Mouse (Mus musculus): Measurements from ENCODE around the gene Slc6a16.

The Slc6a16 gene

GRCm38 (mm10) chr7:45240633-45241388 is at the start of gene Slc6a16:
Gene Slc6a16, plus strand, starts transcription at chr7:45241085.
- DNase-seq = no peak

GRCm38 (mm10) chr7:45191161-45191560 is 49.7 kb upstream of the Slc6a16 start:
- DNase-seq = no peak

GRCm38 (mm10) chr7:45191803-45192363 is 49.0 kb upstream of the Slc6a16 start:
- DNase-seq = no peak

- no peak for DNase-seq
Measured at GRCm38 (mm10) chr7:45192585-45193310, 48.1 kb upstream of the Slc6a16 start.

GRCm38 (mm10) chr7:45193406-45193805 is 47.5 kb upstream of the Slc6a16 start:
- DNase-seq = no peak

GRCm38 (mm10) chr7:45193871-45194785 is 46.8 kb upstream of the Slc6a16 start:
- DNase-seq = no peak

- DNase-seq = no peak
Measured at GRCm38 (mm10) chr7:45195341-45196175, 45.3 kb upstream of the Slc6a16 start.

- no peak for DNase-seq
Measured at GRCm38 (mm10) chr7:45196176-45196535, 44.7 kb upstream of the Slc6a16 start.

- DNase-seq = no peak
Measured at GRCm38 (mm10) chr7:45196994-45197393, 43.9 kb upstream of the Slc6a16 start.

GRCm38 (mm10) chr7:45198435-45198834 is 42.5 kb upstream of the Slc6a16 start:
- DNase-seq = peak; percentile 28

GRCm38 (mm10) chr7:45198961-45199360 is 41.9 kb upstream of the Slc6a16 start:
- DNase-seq = no peak

GRCm38 (mm10) chr7:45202654-45203053 is 38.2 kb upstream of the Slc6a16 start:
- DNase-seq = no peak

GRCm38 (mm10) chr7:45204380-45205143 is 36.3 kb upstream of the Slc6a16 start, which contains the start of gene Ccdc155:
Gene Ccdc155, minus strand, starts transcription at chr7:45204892.
- peak; percentile 94 for DNase-seq

GRCm38 (mm10) chr7:45208260-45208659 is 32.6 kb upstream of the Slc6a16 start:
- DNase-seq = no peak

- DNase-seq = no peak
Measured at GRCm38 (mm10) chr7:45211070-45211469, 29.8 kb upstream of the Slc6a16 start.

- DNase-seq = no peak
Measured at GRCm38 (mm10) chr7:45211851-45212251, 29.0 kb upstream of the Slc6a16 start, which contains the start of gene Dkkl1. Gene Dkkl1, minus strand, starts transcription at chr7:45212147.

GRCm38 (mm10) chr7:45212356-45212755 is 28.5 kb upstream of the Slc6a16 start:
- no peak for DNase-seq

- no peak for DNase-seq
Measured at GRCm38 (mm10) chr7:45213708-45214107, 27.2 kb upstream of the Slc6a16 start.

GRCm38 (mm10) chr7:45215673-45216441 is 25.0 kb upstream of the Slc6a16 start, which contains the start of gene Tead2:
Gene Tead2, plus strand, starts transcription at chr7:45215753.
- no peak for DNase-seq
